Mouse (Mus musculus) lung, adult 2 months (tissue): ENCODE measurements at regions not wholly inside any gene's neighbourhood (a gene's known extent, or its start where the extent isn't known, plus 50 kb on each side); places are given as distances from the start of the nearest gene placed in this dataset.

Experiments used
- DNase-seq: peaks from one replicate; pipeline ENCODE4 v3.0.0; 2022
- H3K4me1 ChIP-seq: fragments of 200-500 bp; 2 replicates; pipeline ENCODE4 v1.6.1; 2011; ENCODE audit warnings: low read length; ENCODE audit not compliant: control insufficient read depth, insufficient read depth
- H3K4me3 ChIP-seq: fragments of 200-500 bp; replicated peaks from 2 replicates; pipeline ENCODE3; 2011; ENCODE audit warnings: low read depth, mild to moderate bottlenecking, control low read depth, low read length; ENCODE audit errors: extremely low read depth
- CTCF ChIP-seq: fragments of 200-500 bp; IDR thresholded peaks from 2 replicates; pipeline ENCODE4 v1.5.1; 2011; ENCODE audit warnings: mild to moderate bottlenecking, low read length, control low read depth; ENCODE audit not compliant: insufficient read depth
- POLR2A ChIP-seq: fragments of 200-500 bp; IDR thresholded peaks from 2 replicates; pipeline ENCODE4 v1.6.1; 2011; ENCODE audit warnings: low read depth, mild to moderate bottlenecking, control low read depth, low read length, borderline replicate concordance; ENCODE audit errors: extremely low read depth
- WGBS: fragments of 180-500 bp; shearing (Covaris S2); methylation state at CpG from one replicate; pipeline ENCODE4 v1.1.7; 2018; 5-methylcytosine and 5-hydroxymethylcytosine counted together

DNA sequence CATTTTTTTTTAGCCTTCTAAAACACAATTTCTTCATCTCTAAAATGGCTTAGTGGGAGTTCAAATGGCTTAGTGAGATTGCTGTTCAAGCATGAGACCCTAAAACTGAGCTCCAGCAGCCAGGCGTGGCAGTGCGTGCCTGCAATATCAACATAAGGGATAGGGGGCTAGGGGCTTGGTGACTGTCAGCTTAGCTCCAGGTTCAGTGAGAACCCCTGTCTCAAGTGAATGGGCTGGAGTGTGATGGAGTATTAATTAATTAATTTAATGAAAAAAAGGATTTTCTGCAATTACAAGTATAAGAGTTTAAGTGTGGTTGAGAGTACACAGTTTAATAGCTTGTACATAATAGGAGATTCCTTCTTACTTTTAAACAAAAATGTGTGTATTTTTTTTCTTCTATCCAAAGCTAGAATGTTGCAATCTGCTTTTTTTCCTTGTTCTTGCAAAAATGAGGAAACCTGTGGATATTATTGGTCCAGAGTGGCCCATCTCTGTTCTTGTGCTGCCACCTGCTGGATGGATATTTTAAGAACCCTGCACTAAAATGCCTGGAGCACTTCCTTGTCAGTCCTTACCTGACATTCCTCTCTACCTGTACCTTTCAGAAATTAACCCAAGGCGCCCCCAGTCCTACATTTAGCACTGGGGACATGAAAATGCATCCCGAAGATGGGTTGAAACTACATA lies 54.0 kb upstream of the Usp47 start:
- DNase-seq, result peak; percentile 67
- 51% methylated on average over 4 of the region's 4 CpGs for WGBS
- no peaks in the 10 kb centered on the region for H3K4me1 ChIP-seq
- H3K4me3 ChIP-seq, result no peak overlapping the region
- TF ChIP-seq CTCF (0 out of 2 replicates have a peak, but pooled peaks have one; percentile 8), POLR2A (no peak)

DNA sequence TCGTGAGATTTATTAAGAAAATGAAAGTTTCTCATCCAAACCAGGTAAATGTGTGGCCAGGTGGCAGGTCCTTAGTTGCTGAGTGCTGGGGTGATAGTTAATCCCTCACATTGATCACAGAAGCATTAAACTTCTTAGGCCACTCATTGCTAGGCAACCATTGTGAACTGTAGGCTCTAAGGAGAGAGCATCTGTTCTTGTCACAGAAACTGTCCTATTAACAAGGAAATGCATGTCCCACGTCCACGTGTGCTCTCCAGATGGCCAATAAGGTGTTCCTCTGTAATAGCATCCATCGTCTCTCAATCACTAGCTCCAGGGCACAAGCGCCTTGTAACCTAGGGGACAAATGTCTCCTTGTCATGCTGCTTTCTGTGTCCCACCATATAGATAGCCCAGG lies 55.0 kb upstream of the Usp47 start:
- no peaks in the 10 kb centered on the region for H3K4me1 ChIP-seq
- TF ChIP-seq CTCF (no peak), POLR2A (no peak)
- no peak for DNase-seq
- H3K4me3 ChIP-seq, result no peak overlapping the region
- WGBS, result 78% methylated on average over 5 of the region's 5 CpGs

DNA sequence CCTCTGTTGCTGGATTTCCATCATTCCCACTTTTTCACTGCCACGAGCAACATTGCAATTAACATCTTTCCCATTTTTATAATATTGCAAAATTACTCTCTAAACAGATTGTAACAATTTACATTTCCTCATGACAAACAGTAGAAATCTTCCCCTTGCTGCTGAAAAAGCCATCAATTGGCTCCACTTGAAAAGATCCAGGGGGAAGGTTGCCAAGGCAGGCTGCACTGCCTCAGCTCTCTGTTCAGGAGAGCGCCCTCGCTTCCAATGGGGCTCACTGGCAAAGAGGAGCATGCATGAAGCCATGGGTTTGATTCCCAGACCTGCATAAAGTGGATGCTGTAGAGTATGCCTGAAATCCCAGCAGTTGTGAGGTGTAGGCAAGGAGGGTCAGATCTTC lies 56.6 kb upstream of the Usp47 start:
- Histone ChIP-seq H3K4me1 (no peaks in the 10 kb centered on the region), H3K4me3 (no peak overlapping the region)
- no peak for TF ChIP-seq POLR2A
- no peak for TF ChIP-seq CTCF
- WGBS, result 76% methylated on average over 3 of the region's 3 CpGs
- no peak for DNase-seq

DNA sequence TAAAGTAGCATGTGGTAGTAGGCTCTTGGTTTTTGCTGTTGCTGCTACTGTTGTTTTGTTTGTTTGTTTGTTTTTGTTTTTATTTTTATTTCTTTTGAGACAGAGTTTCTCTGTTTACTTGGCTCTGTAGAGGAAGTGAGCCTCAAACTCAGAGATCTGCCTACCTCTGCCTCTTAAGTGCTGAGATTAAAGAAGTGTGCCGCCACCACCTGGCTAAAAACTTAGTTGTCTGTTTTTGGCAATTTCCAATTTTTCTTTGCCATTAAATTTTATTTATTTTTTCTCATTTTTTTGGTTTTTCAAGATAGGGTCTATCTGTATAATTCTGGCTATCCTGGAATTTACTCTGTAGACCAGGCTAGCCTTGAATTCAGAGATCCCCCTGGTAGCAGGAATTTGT lies 59.3 kb upstream of the Usp47 start:
- no peak for DNase-seq
- TF ChIP-seq POLR2A (no peak), CTCF (no peak)
- Histone ChIP-seq H3K4me3 (no peak overlapping the region), H3K4me1 (no peaks in the 10 kb centered on the region)
- 88% methylated on average over 1 of the region's 1 CpGs for WGBS

DNA sequence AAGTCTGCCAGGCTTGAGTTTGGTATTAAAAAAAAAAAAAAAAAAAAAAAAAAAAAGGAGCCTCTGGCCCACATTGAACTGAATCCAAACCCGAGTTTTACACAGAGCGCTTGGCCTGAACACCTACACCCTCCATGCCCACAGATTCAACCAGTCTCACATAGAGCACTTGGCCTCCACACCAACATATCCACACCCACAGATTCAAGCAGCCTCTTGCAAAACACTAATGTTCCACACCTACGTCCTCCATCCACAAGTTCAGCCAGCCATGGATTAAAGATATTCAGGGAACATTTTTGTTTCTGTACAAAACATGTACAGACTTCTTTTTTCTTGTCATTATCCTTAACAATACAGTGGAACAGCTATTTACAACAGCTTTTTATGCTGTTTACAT lies 63.3 kb upstream of the Usp47 start:
- Histone ChIP-seq H3K4me1 (no peaks in the 10 kb centered on the region), H3K4me3 (no peak overlapping the region)
- WGBS, result 70% methylated on average over 3 of the region's 3 CpGs
- TF ChIP-seq CTCF, result no peak
- no peak for DNase-seq

DNA sequence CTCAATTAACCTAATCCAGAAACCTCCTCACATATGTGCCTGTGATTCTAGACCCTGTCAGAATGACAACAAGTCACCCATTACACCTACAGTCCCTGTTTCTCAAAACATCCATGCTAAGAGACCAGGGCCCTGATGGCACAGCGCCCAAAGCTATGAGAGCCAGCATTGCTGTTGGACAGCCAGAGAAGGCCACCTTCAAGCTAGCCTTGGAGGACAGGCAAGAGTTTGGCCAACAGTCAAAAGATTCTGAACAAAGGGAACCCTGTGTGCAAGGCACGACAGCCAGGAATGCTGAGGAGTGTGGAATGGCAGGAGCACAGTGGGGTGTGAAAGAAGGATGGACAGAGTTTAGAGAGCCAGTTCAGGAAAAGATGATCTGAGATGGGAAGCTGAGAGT lies 66.6 kb upstream of the Usp47 start:
- 65% methylated on average over 2 of the region's 2 CpGs for WGBS
- DNase-seq, result no peak
- Histone ChIP-seq H3K4me1 (no peaks in the 10 kb centered on the region), H3K4me3 (no peak overlapping the region)
- TF ChIP-seq POLR2A, result no peak
- TF ChIP-seq CTCF, result no peak

DNA sequence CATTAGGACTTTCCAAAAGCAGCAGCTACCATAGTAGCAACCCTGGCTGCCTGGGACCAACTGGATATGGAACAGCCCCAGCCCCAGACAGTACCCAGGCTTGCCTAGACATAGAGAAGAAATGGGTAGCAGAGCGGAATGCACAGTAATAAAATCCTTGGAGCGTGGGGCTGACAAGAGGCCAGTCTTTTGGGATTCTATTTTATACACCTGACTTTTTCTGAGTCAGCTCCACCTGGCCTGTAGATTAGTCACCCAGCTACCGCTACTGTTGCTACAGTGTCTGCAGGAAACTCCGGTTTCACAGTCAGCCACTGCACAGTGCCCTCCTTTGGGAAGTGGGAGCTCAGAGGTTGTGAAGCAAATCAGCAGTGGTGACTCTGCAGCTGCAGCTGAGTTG lies 83.7 kb upstream of the Usp47 start:
- WGBS, result 83% methylated on average over 4 of the region's 4 CpGs
- H3K4me1 ChIP-seq, result no peaks in the 10 kb centered on the region
- DNase-seq, result no peak

DNA sequence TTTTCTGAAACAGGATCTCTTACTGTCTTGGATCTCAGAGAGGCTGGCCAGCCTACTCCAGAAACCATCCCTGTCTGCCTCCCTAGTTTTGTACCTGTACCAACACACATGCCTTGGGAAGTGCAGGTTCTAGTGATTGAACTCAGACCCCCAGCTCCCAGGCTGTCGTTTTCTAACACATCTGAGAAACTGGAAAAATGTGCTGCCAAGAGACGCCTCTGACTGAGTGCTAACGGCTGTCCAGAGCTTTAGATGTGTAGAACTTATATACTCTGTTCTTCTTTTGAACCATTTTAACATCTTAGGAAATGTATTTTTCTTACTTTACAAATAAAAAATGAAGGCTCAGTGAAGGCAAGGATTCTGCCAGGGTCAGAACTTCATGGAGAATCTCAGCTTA lies 85.8 kb upstream of the Usp47 start:
- 79% methylated on average over 3 of the region's 3 CpGs for WGBS
- TF ChIP-seq CTCF (no peak), POLR2A (no peak)
- no peaks in the 10 kb centered on the region for H3K4me1 ChIP-seq
- no peak for DNase-seq
- no peak overlapping the region for H3K4me3 ChIP-seq

More for the DNA sequence above, 83.7 kb upstream of the Usp47 start:
- TF ChIP-seq CTCF, result no peak
- TF ChIP-seq POLR2A, result no peak
- H3K4me3 ChIP-seq, result no peak overlapping the region

DNA sequence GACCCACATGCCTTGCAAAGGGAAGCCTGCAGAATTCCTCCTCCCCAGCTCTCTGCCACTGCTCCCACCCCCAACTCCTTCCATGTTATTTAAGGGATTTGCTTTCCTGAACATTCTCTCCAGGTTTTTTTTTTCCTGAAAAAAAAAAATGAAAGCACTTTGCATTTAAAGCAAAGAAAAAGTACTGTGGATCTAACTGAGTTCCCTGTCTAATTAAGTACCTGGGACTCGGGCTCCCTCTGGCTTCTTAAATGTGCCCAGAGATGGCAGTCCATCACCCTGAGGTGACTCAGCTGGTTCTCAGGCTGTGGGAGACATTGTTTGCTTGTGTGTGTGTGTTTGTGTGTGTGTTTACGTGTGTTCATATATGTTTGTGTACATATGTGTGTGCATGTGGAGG lies 86.2 kb upstream of the Usp47 start:
- DNase-seq, result no peak
- TF ChIP-seq CTCF (no peak), POLR2A (no peak)
- WGBS, result 88% methylated on average over 2 of the region's 2 CpGs

DNA sequence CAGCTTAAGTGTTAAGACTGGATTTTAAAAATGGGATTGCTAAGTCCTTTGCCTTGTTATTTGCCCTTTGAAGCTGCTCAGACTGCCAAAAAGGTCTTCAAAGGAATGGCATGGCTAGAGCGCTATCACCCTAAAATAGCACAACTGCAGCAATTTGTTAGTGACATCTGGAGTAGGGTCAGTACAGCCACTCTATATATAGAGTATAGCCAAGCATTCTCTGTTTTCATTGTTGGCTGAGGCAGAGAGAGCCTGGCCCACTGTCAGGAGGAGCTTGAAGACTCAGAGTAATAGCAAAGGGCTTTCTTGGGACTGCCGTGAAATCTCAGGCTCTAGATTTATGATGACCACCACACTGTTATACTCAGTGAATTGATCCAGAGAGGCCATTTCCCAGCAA lies 90.6 kb upstream of the Usp47 start:
- DNase-seq, result no peak
- 82% methylated on average over 2 of the region's 2 CpGs for WGBS
- no peak for TF ChIP-seq CTCF
- TF ChIP-seq POLR2A, result no peak
- Histone ChIP-seq H3K4me1 (no peaks in the 10 kb centered on the region), H3K4me3 (no peak overlapping the region)

More for the DNA sequence above, 86.2 kb upstream of the Usp47 start:
- H3K4me3 ChIP-seq, result no peak overlapping the region
- no peaks in the 10 kb centered on the region for H3K4me1 ChIP-seq
